Mouse (Mus musculus): ENCODE measurements at regions not wholly inside any gene's neighbourhood (a gene's known extent, or its start where the extent isn't known, plus 50 kb on each side); places are given as distances from the start of the nearest gene placed in this dataset.

DNA sequence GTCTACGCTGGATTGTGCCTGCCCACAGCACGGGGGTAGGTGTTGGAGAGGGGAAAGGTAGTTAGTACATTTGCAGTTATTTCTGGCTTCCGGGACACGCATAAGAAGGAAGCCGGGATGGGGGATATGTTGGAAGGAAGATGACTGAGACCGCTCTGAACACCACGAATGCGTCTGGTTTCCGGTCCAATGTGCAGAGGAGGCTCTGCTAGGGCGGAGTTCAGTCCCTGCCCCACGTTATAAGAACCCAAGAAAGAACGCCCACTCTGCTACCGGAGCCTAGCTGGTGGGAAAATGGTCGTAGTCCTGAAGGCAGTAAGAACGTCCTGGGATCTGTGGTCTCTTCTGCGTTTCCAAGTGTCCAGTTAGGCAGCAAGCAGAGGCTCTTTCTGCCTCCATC, 104.1 kb downstream of the Sox9 start:
- no peak for DNase-seq (ENCODE audit: low read depth in 1 of 2, low spot score in 2 of 2)

DNA sequence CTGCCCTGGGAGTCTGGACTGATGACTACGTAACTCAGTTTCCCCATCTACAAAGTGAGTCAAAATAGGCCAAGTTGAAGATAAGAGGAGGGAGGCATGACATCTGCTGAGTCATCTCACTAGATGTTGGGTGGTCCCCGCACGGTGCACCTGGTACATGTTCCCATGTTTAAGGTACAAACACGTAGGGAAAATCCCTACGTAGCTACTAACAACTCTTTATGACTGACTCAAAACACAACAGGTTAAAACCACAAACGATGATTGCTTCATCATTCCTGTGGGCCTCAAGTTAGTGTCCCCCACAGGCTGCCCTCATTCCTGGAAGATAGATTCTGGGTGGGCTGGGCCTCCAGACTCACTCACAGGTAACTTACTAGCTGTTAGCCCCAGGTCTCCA, 107.7 kb downstream of the Sox9 start:
- no peak for DNase-seq (ENCODE audit: low read depth in 1 of 2, low spot score in 2 of 2)

DNA sequence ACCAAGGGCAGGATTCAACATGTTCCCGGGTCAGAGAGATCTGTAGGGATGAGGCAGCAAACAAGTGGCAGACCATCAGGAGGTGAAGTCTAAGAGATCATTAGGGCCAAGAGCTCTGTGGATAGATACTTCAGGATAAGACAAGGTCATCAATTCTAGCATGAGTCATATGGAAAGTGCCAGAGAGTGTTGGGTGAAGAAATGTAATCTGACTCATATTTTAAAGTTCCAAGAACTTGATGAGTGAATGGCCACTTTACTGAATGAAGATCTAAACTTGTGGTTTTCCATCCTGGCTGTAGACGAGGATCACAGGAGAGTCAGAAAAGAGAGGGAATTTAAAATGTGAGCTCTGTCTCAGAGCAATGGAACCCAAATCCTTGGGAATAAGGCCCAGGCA, 115.6 kb downstream of the Sox9 start:
- no peak for DNase-seq (ENCODE audit: low read depth in 1 of 2, low spot score in 2 of 2)

DNA sequence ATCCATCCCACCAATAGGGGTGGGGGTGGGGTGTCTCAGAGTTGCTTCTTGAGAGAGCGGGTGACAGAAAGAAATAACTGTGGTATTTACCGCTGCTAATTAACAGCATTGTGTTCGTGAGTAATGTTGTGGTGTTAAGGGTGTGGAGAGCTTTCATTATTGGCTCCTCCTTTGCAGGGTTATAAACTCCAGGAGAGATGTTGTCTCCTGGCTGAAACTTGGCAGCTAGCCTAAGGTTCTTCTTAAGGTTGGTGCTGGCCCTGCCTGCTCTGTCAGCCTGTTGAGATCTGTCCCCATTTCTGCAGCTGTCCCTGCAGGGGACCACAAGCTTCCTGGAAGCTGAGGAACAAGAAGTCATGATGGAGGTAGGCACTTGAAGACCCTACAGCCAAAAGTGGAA, 120.6 kb downstream of the Sox9 start:
- no peak for DNase-seq (ENCODE audit: low read depth in 1 of 2, low spot score in 2 of 2)

DNA sequence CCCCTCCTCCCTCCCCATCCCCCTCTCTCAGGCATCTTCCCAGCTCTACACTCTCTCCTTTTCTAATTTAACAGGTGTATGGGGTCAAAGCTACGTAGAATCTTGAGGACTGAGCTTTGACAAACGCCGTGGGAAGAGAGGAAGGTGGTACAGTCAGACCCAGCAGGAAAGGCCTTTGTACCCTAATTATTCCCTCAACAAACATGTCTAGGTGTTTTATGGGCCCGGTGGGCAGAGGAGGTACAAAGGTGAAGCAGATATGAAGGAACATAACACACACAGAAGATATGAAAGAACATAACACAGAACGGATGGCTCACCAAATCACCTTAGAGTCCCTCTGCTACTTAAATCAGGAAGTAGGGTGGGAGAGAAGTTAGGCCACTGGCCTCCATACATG, 128.3 kb downstream of the Sox9 start:
- no peak for DNase-seq (ENCODE audit: low read depth in 1 of 2, low spot score in 2 of 2)

DNA sequence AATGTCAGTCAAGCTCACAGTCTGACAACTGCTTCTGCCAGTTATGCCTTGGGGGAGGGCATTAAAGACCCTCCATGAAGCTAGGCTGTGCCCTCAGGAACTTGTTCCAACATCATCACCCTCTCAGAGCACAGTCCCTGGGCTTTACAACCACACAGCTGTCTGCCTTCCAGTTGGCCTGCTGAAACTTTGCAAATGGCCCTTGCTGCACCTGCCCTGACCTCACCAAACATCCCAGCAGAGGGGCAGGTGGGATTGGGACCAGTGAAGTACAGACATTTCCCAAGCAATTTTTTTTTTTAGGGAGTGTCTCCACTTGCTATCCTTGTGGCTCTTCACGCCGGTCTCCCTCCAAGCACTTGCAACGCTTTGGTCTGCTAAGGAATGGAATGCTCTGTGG, 130.9 kb downstream of the Sox9 start:
- no peak for DNase-seq (ENCODE audit: low read depth in 1 of 2, low spot score in 2 of 2)

DNA sequence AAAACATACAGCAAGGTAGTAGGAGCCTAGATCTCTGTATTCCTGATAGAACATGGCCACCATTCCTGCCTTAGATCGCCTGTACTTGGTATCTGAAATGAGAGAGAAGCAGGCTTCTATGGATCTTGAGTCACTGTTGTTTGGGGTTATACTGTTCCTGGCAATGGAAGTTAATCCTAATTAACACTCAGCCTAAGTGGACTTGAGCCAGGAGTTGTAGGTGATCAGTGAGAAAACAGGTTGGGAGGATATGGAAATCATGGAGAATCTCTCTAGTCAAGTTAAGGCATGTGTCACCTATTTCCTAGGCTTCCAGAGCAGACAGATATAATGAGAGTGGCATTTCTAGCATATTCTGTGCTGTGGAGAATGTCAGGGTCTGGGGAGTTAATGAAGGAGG, 134.9 kb downstream of the Sox9 start:
- no peak for DNase-seq (ENCODE audit: low read depth in 1 of 2, low spot score in 2 of 2)

DNA sequence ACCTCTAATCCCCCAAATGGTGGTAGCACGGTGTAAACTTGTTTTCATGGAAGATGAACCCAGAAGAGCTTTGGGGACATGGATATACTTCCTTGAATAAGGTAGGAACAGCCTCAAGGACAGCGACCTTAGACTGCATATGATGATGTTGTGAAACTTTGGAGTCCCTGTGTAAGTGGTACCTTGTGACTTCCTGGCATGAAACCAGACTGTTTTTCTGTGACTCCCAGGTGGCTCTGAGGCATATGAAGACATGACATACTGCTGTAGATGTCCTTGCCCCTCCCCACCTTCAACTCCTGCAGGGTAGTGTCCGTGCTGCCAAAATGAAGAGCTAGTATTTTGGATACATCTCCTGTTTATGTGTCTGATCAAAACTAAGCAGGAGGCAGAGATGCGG, 138.1 kb downstream of the Sox9 start:
- DNase-seq (ENCODE audit: low read depth in 1 of 2, low spot score in 2 of 2): no peak

DNA sequence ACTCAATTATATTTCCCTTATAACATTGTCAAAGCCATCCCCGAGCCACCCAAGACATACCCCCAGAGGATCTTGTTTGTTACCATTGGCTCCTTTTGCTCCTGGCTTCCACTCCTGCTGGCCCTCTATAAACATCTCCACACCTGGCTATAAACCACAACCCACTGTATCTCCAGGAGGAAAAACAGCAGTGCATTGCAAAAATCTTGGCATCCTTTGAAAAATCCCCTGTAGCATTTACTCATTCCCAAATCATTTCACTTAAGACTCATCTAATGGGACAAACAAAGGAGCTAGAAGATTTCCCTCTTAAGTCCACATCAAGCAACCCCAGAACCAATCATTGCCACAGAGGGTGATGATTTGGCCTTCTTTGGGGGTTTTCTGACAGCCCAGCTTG, 142.6 kb downstream of the Sox9 start:
- no peak for DNase-seq (ENCODE audit: low read depth in 1 of 2, low spot score in 2 of 2)

DNA sequence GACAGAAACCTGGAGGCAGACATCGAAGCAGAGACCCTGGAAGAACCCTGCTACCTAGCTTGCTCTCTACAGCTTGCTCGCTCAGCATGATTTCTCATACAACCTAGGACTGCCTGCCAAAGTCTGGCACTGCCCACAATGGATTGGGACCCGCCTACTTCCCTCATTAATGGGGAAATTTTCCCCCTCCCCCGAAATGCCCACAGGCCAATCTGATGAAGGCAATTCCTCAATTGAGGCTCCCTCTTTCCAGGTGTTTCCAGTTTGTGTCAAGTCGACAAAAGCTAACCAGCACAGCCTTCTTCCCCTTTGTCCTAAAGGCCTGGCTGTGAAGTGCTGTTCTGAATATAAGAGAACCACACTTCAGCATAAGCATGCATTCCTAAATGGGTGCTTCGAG, 143.1 kb downstream of the Sox9 start:
- no peak for DNase-seq (ENCODE audit: low read depth in 1 of 2, low spot score in 2 of 2)

DNA sequence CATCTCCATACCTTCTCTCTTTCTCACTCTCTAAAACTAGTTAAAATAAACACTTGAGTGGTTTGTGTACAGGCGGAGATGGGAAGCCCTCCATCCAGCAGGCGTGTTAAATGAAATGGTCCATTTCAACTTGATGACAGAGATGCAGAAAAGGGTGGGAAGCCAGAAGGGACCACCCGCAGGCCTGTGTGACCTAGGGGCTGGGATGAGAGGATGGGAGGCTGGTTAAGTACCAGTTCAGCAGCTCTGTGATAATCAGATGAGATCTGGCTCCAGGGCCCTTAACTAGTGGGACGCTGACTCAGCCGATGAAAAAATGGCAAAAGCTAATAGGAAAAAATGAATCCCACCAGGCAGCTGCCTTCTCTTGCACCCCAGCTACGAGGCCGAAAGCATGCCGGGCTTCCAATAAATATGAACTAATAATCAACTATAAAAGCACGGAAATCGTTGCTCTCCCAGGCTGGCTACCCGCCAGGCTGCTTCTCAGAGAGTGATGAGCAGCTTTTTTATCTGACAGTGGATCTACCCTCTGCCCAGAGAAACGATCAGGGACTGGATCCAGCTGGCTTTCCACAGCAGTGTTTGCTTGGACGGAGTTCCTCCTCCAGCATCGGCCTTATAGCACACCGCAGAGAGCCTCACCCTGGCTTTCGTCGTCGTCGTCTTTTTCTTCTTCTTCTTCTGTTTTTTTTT, 144.5 kb downstream of the Sox9 start:
- DNase-seq (ENCODE audit: low read depth in 1 of 2, low spot score in 2 of 2): no peak

DNA sequence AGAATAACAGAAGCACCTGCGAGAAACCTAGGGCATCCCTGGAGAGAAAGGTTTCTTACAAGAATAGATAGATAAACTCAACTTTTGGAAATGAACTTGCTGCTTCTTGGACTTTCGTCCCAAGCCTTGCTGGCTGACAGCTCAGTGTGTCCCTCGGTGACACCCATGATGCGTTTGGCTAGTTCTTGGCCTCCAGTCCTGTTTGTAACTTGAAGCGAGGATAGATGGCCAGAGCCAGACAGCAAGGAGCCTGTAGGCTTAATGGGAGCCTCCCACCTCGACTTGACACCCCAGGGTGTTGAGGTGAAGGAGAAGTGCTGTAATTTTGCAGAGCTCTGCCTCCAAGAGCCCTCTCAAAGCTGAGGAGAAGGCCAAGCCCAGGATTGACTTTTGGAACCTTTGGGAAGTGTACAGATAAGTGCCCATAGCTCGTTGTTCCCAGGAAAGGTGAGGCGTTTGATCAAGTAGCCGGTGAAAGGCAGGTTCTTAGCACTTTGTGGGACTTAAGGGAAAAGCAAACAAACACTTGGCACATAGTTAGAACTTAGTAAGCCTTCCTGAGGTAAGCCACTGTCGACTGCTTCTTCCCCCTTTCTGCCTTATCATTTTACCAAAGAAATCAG, 148.3 kb downstream of the Sox9 start:
- no peak for DNase-seq (ENCODE audit: low read depth in 1 of 2, low spot score in 2 of 2)

DNA sequence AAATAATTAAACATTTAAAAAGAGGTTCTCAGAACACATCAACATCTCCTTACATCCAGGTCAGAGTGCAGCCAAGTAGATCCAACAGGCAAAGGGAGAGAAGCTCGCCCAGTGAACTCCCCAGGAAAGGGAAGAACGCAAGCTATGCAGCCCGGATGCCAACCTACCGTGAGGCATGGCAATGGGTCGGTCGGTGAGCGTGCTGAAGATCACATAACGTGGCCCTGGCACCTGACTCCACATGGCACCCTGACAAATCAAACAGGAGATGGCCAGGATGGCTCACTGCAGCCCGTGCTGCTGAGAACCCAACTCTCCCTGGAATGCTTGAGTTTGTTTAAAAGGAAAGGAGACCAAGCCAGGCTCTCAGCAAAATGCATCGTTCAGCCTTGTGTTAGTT, 156.0 kb downstream of the Sox9 start:
- no peak for DNase-seq (ENCODE audit: low read depth in 1 of 2, low spot score in 2 of 2)

DNA sequence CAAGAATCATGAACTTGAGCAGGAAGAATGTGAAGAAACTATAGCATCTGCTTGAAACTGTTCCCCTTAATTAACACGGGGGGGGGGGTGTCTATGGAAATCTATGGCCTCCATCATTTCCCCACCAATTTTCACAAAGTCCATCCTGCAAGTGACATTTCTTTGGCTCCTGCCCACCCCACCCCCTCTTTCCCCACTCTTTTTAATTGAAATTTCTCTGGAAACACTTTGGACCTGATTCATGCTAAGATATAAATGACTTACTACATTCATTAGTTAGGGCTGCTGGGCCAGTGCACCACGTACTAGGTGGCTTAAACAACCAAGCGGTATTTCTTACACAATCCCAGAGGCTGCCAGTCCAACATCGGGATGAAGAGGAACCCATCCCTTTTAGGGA, 169.4 kb downstream of the Sox9 start:
- no peak for DNase-seq (ENCODE audit: low read depth in 1 of 2, low spot score in 2 of 2)

DNA sequence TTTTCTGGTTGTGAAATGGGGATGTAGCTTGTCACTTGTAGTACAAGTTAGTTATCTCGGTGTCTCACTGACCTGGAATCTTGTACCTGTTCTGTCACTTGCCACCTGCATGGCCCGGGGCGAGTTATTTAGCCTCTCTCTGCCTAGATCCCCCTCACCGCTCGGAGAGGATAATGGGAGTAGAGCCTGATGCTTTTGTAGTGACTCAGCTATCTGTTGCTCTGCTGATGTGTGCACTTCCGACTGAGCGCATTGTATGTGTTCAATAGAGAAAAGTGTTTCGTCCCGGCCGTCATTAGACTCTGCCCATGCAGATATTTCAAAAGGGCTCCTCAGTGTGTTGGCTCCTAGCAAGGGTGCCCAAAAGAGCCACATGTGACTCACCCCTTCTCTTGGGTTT, 170.3 kb downstream of the Sox9 start:
- no peak for DNase-seq (ENCODE audit: low read depth in 1 of 2, low spot score in 2 of 2)

DNA sequence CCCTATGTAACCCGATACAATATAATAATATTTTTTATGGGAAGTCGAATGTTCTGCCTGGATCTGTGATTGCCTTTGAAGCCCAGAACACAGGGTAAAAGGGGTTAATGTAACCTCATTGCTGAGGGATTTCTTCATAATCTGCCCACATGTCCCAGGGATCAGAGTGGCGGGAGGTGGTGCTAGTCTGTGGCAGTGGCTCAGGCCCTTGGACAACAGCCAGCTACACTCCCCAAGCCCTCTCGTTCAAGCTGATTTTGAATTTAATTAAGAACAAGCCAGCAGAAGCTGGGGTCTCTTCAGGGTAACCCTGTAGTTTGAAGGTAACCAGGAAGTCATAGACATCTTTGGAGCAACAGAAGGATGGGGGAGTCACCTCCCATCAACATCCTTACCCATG, 171.5 kb downstream of the Sox9 start:
- DNase-seq (ENCODE audit: low read depth in 1 of 2, low spot score in 2 of 2): no peak

DNA sequence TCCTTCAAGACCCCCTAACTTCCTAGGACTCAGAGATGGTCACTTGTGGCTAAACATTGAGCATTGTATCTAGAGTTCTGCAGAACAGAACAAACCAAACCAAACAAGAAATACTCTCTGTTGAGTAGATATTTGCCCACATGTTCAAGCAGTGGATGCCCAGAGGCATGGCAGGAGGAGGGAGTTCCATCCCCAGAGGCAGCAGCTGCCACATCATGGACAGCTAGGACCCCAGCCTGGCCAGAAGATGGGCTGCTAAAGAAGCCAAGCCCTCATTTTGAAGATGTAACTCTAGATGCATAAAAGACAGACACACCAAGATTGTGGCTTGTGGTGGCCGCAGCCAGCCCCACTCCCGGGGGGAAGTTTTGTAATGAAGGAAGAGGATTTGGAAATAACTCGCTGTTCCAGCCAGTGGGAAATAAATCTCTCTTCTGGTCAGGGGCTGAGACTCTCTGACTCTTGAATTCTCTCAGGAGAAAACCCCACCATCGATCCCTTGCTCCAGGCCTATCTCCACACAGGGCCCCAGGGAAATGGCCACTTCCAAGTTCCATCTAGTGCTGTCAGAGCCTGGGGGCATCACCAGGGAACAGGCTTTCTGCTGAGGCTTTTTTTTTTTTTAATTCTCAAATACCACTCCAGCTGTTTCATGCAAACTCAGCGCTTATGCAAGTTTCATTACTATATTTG, 174.9 kb downstream of the Sox9 start:
- DNase-seq (ENCODE audit: low read depth in 1 of 2, low spot score in 2 of 2): no peak

DNA sequence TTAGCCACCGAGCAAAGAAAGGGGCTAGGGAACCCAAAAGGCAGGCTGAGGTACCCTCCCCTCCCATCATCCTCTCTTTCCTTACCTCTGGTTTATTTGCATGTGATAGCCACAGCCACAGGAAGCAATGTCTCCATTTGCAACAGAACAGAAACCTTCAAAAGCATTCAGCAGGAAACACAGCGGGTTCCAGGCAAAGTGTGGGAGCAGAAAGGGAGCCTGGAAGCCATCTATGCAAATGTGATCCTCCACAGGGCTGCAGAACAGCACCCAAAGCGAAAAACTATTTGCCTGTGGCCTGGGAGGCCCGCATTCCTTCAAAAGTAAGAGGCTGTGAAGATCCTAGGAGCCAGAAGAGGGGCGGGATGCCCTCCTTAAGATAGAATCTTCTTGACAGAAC, 177.6 kb downstream of the Sox9 start:
- DNase-seq (ENCODE audit: low read depth in 1 of 2, low spot score in 2 of 2): no peak

DNA sequence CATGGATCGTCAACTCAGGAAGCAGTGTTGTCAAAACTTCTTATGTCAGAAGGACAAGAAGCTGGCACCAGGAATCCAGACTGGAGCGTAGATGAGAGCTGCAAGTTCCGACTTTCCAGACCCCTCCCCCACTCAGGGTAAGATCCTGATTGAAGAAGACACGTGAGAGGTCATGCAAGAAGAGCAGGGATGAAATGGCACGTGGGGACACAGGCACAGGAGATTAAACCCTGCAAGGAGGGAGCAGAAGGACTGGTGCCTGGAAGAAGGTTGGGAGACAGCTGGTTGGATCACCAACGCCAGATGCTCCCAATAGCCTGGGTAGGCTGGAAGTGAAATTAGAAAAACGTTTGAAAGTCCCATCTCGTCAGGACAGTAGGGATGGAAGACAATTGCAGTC, 191.3 kb downstream of the Sox9 start:
- no peak for DNase-seq (ENCODE audit: low read depth in 1 of 2, low spot score in 2 of 2)

DNA sequence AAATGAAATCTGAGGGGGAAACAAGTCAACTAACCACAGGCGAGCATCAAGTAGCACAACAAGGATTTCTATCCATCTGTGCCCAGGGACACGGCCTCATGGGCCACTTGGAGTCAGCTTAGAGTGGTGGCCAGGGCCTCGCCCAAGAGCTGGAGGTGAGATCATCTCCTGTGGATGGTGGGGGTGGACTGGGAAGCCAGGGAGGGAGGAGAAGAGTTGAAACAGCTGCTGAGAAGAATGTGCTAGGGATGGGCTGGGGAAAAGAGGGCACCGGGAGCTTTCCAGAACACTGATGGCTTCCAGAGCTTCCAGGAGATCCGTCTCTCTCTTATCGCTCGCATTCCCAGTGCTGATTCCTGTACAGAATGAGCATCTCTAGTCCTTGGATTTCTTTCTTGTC, 192.9 kb downstream of the Sox9 start:
- no peak for DNase-seq (ENCODE audit: low read depth in 1 of 2, low spot score in 2 of 2)

DNA sequence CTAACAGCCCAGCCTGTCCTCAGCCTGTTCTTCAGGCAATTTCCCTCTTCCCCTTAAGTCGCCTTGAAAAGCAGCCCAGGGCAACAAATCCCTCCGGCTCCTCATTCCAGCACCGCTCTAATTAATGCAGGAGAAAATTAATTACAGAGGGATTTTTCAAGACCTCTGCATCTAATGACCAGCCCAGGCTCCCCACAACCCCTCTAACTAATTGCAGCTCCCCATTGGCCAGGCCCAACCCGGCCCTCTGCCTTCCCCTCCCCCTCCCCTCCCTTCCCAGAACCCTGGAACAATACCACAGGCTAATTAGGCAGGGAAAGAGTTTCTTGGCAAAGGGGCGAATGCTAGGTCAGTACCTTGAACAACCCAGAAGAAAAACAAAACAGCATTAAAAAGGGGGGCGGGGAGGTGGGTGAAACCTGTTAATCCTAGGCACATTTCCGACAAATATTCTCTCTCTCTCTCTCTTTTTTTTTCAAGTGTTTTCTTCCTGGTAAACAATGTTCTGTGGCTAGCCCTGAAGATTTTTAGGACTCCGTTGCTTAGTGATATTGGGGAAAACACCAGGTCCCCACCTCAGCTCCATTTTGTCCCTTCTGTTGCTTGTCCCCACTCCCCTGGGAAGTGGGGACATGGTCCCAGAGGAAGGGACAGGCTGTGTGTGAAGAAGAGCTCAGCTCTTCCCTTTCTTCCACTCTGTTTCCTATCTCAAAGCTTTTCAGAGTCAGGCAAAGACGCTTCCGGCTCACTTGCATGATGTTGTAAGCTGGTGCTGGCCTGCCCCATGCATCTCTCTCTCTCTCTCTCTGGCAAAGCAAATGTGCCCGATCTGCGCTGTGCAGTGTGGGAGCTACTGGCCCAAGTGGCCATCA, 195.1 kb downstream of the Sox9 start:
- no peak for DNase-seq (ENCODE audit: low read depth in 1 of 2, low spot score in 2 of 2)

DNA sequence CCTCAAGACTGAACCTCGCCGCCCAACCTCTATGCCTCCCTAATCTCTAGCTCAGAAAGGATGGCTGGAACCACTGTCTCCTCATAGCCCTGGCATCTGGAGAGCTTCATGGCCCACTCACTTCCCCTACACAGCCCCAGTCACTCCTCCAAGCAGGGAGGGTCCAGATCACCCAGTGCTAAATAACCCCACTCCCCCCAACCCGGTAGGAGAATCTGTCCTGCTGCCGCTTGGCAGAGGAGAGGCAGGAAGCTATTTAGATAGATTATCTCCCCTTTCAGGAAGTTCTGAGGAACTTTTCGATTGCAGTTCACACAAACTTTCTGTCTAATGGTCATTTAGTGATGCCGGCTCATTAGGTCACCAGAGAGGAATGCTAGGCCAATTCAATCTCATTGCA, 196.9 kb downstream of the Sox9 start:
- DNase-seq (ENCODE audit: low read depth in 1 of 2, low spot score in 2 of 2): no peak
